Comparison of ENCODE assay signal across 11 mouse cellular contexts in genomic region chr9:15030771-15031170, GRCm38 (mm10). TPM values are rescaled to one million over a fixed set of nuclear protein-coding genes. Genes with fewer than 3 reads are reported as not detected.
A peak's percentile ranks its signal among the peaks of the same experiment; 100 is the strongest.
DNase-seq lines count a peak whose midpoint lies in the region; ATAC-seq lines count a peak whose summit lies in the region.
"Had no signal": no experiment of that assay in that cellular context is flagged by ENCODE, and none has a peak within 500 bp of the region (broad histone marks: within the 10 kb centered on the region; RNA-seq: fewer than 3 reads in every experiment).

No protein-coding gene starts in this region.

- no peaks in the 10 kb centered on the region for H3K27me3 ChIP-seq in forebrain, embryonic 14.5 days (replicated peaks; ENCODE audit: control insufficient read depth, insufficient read depth, low read length)
- no peaks in the 10 kb centered on the region for H3K27me3 ChIP-seq in forebrain, embryonic 12.5 days
- no peaks in the 10 kb centered on the region for H3K27me3 ChIP-seq in neural tube, embryonic 14.5 days (ENCODE audit: control insufficient read depth, insufficient read depth, low read length)
- H3K27me3 ChIP-seq: forebrain, embryonic 13.5 days; stomach, embryonic 15.5 days had no signal

- no peak for ATAC-seq in forebrain, embryonic 14.5 days
- no peak for ATAC-seq in forebrain, embryonic 12.5 days (ENCODE audit: low FRiP score)
- peak; percentile 12; the same call in 1 of the 2 replicates for ATAC-seq in neural tube, embryonic 14.5 days (ENCODE audit: low read depth)
- ATAC-seq in erythroid progenitor cell, adult 5-6 weeks (replicated peaks; ENCODE audit: low FRiP score, poor library complexity, severe bottlenecking), result no peak
- ATAC-seq: forebrain, embryonic 13.5 days; midbrain, embryonic 16.5 days had no signal

- intact Hi-C loops in heart, postnatal 36 days (cut with DNase I), result loop anchor here (5.0 to 10.0 kb wide), 3 partner anchors 77 to 254 kb away; no protein-coding TSS in a partner anchor

- H3K4me1 ChIP-seq in forebrain, embryonic 14.5 days (ENCODE audit: control insufficient read depth, insufficient read depth, low read length), result no peaks in the 10 kb centered on the region
- H3K4me1 ChIP-seq in forebrain, embryonic 12.5 days, result no peaks in the 10 kb centered on the region
- H3K4me1 ChIP-seq in neural tube, embryonic 14.5 days (ENCODE audit: control insufficient read depth, insufficient read depth, low read length), result no peaks in the 10 kb centered on the region
- H3K4me1 ChIP-seq: forebrain, embryonic 13.5 days had no signal

- no peaks in the 10 kb centered on the region for H3K9me3 ChIP-seq in forebrain, embryonic 14.5 days (replicated peaks; ENCODE audit: control insufficient read depth, low read length)
- H3K9me3 ChIP-seq in forebrain, embryonic 12.5 days, result no peaks in the 10 kb centered on the region; the same call in 1 of the 2 replicates
- no peaks in the 10 kb centered on the region for H3K9me3 ChIP-seq in neural tube, embryonic 14.5 days (ENCODE audit: control insufficient read depth, low read length)
- H3K9me3 ChIP-seq: forebrain, embryonic 13.5 days; stomach, embryonic 15.5 days had no signal

- H3K36me3 ChIP-seq in forebrain, embryonic 14.5 days (ENCODE audit: control insufficient read depth, insufficient read depth, low read length), result peaks cover 4% of the 10 kb centered on the region; the same call in 1 of the 2 replicates
- H3K36me3 ChIP-seq in forebrain, embryonic 12.5 days (replicated peaks), result peaks cover 16% of the 10 kb centered on the region
- no peaks in the 10 kb centered on the region for H3K36me3 ChIP-seq in neural tube, embryonic 14.5 days (ENCODE audit: control insufficient read depth, insufficient read depth, low read length)

- DNase-seq in forebrain, embryonic 14.5 days (ENCODE audit: low spot score), result peak; percentile 13
- DNase-seq in neural tube, embryonic 10.5 days (ENCODE audit: extremely low spot score, low spot score), result no peak
- peak; percentile 78 to 80 for DNase-seq in heart, postnatal 36 days
- peak; percentile 75 for DNase-seq in testis, postnatal 10 days (ENCODE audit: low spot score)
- DNase-seq in MN1 (ENCODE audit: low spot score), result no peak

- no peak overlapping the region for H3K27ac ChIP-seq in forebrain, embryonic 14.5 days (ENCODE audit: low read depth, low read length)
- H3K27ac ChIP-seq in forebrain, embryonic 12.5 days, result no peak overlapping the region
- no peak overlapping the region for H3K27ac ChIP-seq in neural tube, embryonic 14.5 days (ENCODE audit: low read depth, low read length)
- H3K27ac ChIP-seq: forebrain, embryonic 13.5 days; stomach, embryonic 15.5 days had no signal

- no peak overlapping the region for H3K4me3 ChIP-seq in forebrain, embryonic 14.5 days (ENCODE audit: low read depth, low read length)
- no peak overlapping the region for H3K4me3 ChIP-seq in forebrain, embryonic 12.5 days (replicated peaks)
- H3K4me3 ChIP-seq in neural tube, embryonic 14.5 days (ENCODE audit: low read depth, low read length), result no peak overlapping the region
- H3K4me3 ChIP-seq: forebrain, embryonic 13.5 days; stomach, embryonic 15.5 days had no signal

- WGBS in forebrain, embryonic 14.5 days, result 74% methylated on average over 8 of the region's 8 CpGs
- WGBS in forebrain, embryonic 12.5 days, result 88% methylated on average over 8 of the region's 8 CpGs
- WGBS in neural tube, embryonic 14.5 days, result 84% methylated on average over 8 of the region's 8 CpGs

- H3K4me2 ChIP-seq in forebrain, embryonic 14.5 days (ENCODE audit: low read length), result no peak overlapping the region
- no peak overlapping the region for H3K4me2 ChIP-seq in forebrain, embryonic 12.5 days
- H3K4me2 ChIP-seq in neural tube, embryonic 14.5 days (ENCODE audit: low read depth, low read length), result no peak overlapping the region
- H3K4me2 ChIP-seq: forebrain, embryonic 13.5 days; stomach, embryonic 15.5 days had no signal

- no peak overlapping the region for H3K9ac ChIP-seq in forebrain, embryonic 14.5 days (ENCODE audit: low read length)
- H3K9ac ChIP-seq in forebrain, embryonic 12.5 days, result no peak overlapping the region
- no peak overlapping the region for H3K9ac ChIP-seq in neural tube, embryonic 14.5 days (replicated peaks; ENCODE audit: low read depth, low read length)
- H3K9ac ChIP-seq: forebrain, embryonic 13.5 days; stomach, embryonic 15.5 days had no signal

RNA-seq across cellular contexts. Expression of gene Panx1, which starts 14.5 kb away (rescaled TPM):
- polyA plus RNA-seq in forebrain, embryonic 14.5 days (2014; fragmentation: Nextera tagmentation; extraction: Ambion mirVana), result 173 and 183 TPM in 2 replicates
- polyA plus RNA-seq in forebrain, embryonic 12.5 days (2016; fragmentation: Nextera tagmentation; extraction: Ambion mirVana), result 86.8 and 100 TPM in 2 replicates
- polyA plus RNA-seq in neural tube, embryonic 14.5 days (2014; fragmentation: Nextera tagmentation; extraction: Ambion mirVana), result 209 and 211 TPM in 2 replicates
- 1 to 10 TPM; 4.7 to 7.1 TPM for total RNA-seq in heart, postnatal 36 days (2021)
- 6.3 TPM in 1 of 2 replicates, not detected in the other for total RNA-seq in erythroid progenitor cell, adult 5-6 weeks (2015; ENCODE audit: low replicate concordance)
- total RNA-seq in erythroid progenitor cell, adult 5-6 weeks (2017; ENCODE audit: low replicate concordance), result 1.4 and 2.0 TPM in 2 replicates

Comparison
In these comparisons a context has a peak if more than half of its experiments do, and no peak if none do; other contexts are left out.
1. DNase-seq: peak in forebrain, embryonic 14.5 days (single experiment), heart, postnatal 36 days (2 of 2) and testis, postnatal 10 days (single experiment); none in neural tube, embryonic 10.5 days (single experiment) and MN1 (single experiment).